Mouse (Mus musculus) urinary bladder, adult 2 months (tissue): ENCODE measurements around the gene Tcf23. TPM values are rescaled to one million over a fixed set of nuclear protein-coding genes. Genes with fewer than 3 reads are reported as not detected.
A peak's percentile ranks its signal among the peaks of the same experiment; 100 is the strongest.

Source experiments
- DNase-seq: peaks from one replicate; pipeline ENCODE4 v3.0.0; 2022; ENCODE audit warnings: low spot score
- polyA plus RNA-seq: library from polyadenylated mRNA; depleted of rRNA; stranded (reverse); fragments of >200 nt; gene quantifications from 2 replicates; pipeline ENCODE4 v1.2.3, GENCODE M21; 2012

Gene Tcf23
- polyA plus RNA-seq, 1 experiment, result 0.50 TPM

DNA sequence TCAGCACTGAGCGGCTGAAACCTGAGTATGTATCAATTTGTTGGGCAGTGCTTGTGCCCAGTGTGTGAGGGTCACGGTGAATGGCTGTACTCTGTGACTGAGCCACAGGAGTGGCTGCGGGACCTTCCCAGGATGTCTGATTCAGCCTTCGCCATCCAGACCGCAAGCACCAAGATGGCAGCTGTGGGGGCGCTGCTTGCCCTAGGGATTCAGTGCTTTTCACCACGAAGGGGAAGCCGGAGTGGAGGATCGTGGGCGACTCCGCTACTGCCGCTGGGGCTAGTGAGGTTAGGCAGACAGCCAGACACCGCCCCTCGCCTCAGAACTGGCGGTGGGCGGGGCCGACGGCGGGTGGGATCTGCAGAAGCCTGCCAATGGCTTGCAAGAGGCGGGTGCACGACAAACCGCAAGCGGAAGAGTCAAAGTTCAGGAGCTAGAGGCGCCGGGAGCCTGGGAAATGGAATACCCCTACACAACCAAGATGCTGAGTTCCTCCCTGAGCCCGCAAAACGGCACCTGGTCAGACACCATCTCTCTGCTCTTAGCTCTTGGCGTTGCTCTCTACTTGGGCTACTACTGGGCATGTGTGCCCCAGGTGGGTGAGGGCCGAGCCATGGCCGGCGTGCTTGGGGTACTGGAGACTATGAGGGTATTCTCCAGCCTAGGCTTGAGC lies 18.7 kb upstream of the Tcf23 start:
- peak; percentile 74 for DNase-seq

DNA sequence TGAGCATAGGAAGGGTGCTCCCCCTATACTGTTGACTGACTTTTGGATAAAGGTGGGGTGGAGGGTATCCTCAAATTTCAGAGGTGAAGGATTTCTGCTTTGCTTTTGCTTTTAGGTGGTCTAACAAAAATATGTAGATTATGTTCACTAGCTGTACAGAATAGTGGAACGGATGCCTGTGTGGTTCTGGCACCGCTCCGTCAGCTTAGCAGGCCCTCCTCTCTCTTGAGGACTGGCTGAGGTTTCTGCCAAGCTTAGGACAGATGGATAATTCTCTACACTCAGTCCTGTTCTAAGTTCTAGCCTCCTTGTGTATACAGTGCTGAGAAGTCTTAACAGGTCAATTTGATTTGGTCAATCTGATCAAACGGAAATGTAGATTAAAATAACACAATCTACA lies 18.0 kb upstream of the Tcf23 start:
- no peak for DNase-seq

DNA sequence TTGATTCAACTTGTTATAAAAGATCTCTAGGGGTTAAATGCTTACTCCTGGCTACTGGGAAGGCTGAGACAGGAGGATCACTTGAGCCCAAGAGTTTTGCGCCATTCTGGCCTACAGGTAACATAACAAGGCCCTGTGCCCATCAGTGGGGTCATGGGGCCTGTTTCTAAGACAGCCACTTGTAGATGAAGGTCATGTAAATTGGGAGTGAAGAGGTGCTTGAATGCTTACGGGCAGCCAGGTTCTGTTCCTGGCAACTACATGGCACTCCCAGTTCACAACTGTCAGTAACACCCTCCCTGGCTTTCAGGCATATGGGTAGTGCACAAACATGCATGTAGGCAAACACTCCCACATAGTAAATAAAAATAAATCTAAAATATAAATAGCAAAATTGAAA lies 17.5 kb upstream of the Tcf23 start:
- no peak for DNase-seq

DNA sequence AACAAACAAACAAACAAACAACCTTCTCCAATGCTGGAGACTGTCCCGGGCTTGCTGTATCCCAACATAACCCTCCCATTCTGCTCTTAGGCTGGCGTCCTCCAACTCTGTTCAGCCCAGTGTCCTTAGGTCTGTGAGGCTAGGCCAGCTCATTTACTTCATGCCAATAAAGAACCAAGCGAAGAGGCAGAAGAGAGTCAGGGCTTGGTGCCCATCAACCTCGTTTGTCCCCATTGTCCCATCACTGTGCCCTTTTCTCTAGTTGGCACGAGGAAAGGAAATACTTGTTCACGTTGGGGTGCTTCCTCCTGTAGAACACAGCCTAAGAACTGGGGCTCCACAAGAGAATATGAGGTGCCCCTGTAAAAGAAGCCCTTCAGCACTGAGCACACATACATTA lies 16.8 kb upstream of the Tcf23 start:
- DNase-seq, result no peak

DNA sequence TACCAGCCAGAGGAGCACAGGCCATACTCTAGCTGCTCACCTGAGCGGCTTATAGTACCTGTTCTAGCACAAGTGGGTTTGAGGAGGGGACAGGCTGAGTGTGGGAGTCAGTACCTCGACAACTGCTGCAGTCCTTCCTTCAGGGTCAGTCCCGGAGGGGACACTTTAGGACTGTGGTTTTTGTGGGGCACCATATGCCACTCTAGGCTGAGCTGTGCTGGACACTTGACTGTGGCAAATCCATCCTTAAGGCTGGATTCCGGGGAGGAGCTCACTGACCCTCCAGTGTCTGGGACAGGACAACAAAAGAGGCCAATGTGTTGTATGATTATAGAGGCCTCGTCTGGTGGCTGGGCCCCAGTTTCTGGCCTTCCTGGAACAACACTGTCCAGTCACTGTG lies 15.9 kb upstream of the Tcf23 start:
- no peak for DNase-seq

DNA sequence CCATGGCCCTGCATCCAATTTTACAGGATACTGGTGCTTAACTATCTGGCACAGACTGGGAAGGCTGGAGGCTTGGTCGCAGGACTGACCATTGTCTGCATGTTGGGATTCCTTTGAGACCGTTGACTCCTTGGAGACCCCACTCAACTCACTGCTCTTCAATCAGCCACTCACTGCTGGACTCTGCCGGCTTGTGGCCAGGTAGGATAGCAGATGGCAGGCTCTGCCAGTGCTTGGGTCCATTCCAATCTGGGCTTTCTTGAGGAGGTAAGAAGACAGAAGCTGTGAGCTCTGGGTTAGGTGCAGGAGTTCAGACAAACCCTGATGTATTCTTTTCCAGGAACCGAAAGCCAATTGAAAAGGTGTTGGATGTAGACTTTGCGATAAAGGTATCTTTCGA lies 14.4 kb upstream of the Tcf23 start:
- DNase-seq, result no peak

DNA sequence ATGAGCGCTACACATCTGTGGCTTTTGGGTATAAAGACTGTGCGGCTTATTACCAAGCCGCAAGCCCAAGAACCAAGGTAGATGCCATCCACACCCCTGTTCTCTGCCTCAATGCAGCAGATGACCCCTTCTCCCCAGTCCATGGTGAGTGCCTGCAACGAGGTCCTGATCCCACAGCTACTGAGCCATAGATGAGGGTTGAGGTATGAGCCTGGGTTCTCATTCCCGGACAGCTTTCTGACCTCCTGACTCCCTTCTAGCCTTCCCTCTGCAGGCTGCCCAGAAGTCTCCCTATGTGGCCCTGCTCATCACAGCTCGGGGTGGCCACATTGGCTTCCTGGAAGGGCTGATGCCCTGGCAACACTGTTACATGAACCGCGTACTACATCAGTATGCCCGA lies 13.9 kb upstream of the Tcf23 start:
- no peak for DNase-seq

DNA sequence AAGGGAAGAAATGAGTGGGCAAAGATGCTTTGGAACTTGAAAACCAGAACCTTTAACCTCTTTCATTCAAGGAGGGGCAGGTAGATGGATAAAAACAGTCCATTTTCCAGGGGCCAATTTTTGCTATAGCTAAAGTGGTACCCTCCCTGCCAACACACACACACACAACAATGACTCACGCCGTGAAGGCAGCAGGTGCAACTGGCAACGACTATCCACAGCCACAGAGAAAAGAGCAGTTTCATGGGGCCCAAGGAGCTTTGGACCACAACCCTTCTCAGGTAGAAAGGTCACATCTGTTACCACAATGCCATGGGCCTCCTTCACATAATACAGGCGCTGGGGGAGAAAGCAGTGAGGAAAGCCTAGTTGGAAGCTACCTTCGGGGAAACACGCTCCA lies 12.7 kb upstream of the Tcf23 start:
- no peak for DNase-seq

DNA sequence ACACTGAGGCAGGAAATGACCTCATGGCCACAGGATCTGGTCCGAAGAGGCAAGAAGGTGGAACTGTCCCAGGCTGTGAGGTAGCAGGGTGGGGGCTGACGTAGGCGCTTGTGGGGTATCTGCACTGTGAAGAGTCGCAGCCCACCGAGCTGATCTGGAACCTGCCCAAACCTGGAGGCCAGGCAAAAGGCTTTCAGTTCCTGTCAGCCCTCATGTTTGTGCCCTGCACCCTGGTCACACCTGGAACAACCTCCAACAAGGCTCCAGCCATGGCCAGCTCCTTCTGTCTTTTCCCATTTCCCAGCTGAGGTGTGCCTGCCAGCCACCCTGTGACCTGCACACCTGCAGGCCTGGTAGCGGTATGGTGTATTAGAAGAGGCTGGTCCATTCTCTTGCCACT lies 10.6 kb upstream of the Tcf23 start:
- DNase-seq, result no peak

DNA sequence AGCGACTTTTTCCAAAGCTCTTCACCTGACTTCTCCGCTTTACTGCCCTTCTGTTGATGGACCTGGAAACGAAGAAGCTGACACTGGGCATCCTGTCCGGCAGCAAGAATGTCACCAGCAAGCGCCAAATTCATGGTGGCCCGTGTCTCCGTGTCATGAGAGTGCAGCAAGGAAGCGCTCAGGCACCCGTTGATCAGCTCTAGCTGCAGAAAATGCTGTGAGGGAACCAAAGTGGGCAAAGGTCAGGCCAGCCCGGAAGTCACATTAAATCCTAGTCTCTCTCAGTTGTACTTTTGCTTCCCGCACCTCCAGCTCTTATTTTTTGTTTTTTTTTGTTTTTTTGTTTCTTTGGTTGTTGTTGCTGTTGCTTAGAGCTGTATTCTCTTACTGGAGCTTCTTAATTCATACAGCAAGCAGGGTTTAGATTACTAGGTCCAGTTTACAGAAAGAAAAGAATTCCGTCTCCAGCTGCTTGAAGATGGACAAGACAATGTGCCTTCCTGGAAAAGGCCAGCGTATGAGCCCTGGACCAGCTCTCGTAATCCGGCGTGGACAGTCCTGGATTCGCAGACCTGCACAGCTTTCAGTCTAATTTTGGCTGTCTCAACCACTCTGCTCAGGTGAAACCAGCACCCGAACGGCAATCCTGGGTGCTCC lies 9.1 kb upstream of the Tcf23 start:
- DNase-seq, result no peak

DNA sequence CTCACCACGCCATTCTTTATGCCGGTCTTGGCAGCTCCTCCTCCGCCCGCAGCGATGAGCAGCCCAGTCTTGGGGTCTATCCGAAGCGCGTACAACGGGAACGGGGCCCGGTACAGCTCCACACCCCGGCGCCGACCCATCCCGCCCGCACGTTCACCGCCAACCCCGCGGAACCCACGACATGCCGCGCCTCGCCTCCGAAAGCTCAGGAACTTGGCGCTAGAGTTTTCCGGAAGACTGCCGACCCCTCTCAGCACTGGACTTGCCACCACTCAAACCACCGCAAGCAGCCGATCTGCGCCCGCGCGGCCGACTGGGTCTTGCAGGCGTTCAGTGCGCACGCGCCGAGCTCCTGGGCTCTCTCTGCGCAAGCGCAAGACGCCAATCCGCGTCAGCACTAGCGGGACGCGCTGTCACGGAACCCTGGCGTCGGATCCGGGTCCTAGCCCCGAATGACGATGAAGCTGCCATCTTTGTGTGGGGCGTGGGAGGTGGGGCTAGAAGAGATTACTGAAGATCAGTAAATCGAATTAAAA lies 8.4 kb upstream of the Tcf23 start, which contains the start of gene Preb:
Gene Preb, minus strand, starts transcription at position 396 of the 536 bp plus-strand sequence.
- peak; percentile 98 for DNase-seq

DNA sequence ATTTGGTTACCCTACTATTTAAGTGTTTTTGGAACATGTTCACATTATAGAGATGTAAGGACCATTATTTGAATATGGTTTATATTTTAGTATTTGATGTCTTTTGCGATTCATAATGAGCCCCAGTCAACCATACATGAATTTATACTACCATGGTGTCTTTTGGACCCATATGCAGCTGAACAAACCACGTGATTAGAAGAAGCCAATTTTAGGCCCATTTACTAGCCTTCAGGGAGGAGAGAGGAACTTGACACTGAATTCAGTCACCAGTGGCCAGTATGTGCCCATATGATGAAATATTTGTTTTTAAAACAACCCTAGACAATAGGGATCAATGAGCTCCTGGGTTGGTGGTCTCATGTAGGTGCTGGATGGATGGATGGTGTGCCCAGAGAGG lies 7.6 kb upstream of the Tcf23 start:
- no peak for DNase-seq

DNA sequence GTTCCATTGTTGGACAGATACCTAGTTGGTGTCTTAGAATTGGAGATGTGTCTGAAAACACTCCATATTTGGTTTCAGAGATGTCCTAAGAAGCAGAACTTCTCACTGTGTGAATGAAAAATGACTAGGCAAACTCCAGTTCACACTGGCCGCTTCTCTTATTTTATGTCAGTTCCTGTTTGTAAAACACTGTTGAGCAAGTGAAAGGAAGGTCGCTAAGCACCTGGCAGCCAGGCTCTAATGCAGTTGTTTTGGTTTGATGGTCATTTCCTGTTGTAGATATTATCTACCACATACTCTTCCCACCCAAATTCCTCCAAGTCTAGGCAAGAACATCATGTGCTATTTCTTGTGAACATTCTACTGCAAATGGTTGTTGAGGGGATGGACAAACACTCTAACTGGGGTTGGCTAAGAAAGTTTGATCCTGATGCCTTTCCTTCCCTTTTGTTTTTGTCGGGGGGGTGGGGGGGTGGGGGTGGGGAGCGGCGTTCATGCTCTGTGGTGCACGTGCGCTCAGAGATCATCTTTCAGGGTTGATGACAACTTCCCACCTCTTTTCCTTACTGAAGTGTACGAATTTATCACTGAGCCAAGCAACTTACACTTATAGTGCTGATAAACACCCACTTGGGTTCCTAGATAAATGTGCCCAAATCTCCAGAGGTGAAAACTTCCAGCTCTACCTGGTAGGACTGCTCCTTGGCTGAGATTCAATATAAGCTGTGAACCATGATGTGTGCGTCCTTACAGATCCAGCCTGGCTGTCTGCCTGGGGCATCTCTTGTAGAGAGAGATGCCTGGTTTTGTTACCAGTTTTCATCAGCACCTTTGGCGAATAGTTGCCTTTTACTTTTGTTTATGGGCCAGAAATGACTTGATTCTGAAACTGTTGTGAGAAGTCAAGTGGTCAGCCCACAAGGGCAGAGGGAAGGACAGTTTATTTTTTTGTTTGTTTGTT lies 6.6 kb upstream of the Tcf23 start:
- DNase-seq, result no peak

DNA sequence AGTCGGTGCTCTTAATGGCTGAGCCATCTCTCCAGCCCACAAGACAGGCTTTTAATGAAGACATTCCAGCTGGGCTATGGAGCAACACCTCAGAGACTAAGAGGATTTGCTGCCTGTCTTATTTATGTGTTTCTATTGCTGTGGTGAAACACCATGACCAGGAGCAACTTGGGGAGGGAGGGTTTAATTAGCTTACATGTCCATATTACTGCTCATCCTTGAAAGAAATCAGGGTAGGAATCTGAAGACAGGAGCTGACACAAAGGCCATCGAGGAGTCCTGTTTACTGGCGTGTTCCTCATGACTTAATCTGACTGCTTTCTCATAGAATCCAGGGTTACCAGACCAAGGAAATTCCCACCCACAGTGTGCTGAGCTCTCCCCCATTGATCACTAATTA lies 4.5 kb upstream of the Tcf23 start:
- DNase-seq, result no peak

DNA sequence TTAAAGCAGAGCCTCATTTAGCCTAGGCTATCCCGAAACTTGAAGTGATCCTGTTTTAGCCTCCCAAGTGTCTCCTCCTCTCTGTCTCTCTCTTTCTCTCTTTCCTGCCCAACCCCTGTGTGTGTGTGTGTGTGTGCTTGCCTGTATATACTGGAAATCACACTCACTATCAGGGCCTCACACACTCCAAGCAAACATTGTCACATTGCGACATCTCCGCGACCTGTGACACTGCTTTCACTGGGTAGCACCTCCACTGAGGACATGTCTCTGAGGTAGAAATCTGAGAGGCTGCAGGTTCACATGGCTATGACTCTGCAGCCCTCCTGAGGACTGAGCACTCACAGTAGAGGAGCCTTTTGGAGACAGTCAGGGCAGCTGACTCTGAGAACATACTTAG lies 2.3 kb upstream of the Tcf23 start:
- DNase-seq, result no peak

DNA sequence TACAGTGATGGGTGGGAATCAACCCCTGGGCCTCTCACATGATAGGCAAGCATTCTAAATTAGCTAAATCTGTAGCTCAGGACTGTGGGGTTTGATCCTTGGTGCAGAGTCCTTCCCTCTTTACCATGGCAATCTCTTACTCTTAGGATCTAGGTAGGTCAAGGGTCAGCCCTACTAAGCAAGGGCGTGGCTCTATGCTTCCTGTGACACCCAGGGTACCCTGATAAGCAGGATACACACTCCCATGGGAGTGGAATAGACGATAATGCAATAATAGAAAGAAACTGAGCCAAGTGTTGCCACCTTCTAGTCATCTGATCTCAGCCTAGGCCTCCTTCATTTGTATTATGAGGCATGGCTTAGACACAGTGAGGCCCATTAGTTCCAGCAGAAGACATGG lies 978 bp downstream of the Tcf23 start:
- no peak for DNase-seq

DNA sequence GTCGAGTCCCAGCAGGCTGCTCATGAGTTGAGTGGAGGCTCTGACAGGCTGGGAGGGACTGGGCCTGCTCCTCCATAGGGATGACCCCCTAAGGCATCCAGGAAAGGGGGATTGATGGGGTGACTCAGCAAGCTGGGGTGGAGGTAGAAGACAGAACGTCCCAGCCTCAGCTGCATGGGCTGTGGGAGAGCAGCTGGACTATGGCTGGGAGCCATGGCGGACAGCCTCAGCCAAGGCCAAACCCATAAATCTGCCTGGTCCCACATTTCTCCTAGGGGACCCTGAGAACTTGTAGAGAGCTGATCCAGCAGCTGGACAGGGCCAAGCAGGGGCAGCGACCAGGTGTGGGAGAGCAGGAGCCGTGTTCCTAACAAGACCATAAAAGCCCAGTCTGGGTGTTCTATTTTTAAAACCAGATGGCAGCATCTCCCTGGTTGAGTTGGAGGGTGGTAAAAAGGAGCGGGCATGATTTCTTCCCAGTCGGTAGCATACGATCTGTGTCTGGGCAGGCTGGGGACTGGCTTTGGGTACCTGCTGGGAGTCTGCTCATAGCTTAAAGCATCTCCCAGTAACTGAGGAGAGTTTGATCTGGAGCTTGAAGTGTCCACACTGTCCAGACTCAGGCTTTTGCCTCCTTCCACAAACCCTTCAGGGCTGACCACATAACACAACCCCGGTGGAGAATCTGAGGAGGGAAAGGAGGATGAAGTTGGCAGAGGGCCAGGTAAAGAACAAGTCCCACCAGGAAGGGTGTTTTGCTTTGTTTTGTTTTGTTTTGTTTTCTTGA lies 6.6 kb downstream of the Tcf23 start:
- no peak for DNase-seq

DNA sequence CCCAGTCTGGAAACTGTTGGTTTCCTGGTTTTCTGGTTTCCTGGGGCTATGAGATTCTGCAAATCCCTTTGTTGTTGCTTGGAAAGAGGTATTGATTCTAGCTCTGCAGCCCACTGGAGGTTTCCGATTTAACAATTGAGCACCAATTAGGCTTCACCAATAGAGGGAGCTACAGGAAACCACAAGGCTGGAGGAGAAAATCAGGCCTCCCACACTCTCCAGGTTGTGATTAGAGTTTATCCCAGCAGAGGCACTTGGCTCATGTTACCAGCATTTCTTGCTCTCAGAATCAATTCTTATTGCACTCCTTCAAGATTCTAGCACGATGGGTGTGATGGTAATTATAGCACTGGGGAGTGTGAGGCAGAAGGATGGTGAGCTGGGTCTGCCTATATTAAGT lies 13.9 kb downstream of the Tcf23 start:
- DNase-seq, result no peak

DNA sequence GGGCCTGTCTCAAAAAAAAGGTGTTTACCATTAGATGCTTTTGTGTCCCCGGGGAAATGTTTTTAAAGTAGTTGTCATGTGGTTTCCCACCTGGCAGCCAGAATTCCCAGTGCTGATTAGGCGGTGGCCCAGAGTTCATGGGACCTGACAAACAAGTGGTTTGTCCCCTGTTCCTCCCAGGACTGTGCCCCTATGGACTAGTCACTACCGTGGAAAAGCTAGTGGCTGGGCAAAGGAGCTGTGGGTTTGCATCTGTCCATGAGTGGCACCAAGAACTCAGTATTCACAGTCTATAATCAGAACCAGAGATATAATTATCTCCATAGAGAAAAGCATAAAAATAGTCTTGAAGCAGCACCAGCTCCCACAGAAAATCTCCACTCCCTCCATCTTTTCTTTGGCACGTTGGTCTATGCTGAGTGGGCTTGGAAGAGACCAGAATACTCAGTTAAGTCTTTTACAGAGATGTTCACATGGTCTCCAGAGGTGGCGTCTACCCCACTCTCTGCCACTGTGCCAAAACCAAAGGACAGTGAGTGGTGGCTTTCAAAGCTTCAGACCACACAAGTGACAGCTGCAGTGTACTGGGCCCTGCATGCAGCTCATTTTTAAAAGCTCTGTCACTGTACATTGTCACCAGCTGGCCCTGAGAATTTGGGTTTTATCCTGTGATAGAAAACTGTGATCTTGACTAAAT lies 24.7 kb downstream of the Tcf23 start:
- DNase-seq, result no peak

DNA sequence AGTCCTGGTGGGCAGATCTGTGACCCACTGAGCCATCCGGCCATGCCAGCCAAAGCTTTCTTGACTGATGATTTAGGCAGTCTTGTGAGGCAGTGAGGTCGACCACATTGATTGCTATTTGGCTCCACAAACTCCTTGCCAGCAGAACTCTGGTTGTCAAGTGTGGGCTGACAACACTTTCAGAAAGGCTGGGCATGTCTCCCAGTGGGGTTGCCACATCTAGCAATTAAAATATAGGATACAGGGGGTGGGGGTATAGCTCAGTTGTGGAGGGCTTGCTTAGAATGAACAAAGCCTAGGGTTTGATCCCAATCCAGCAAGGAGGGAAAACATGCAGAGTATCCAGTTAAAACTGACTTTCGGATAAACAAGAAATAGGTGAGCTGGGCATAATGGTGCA lies 25.6 kb downstream of the Tcf23 start:
- no peak for DNase-seq
